Mouse (Mus musculus): ENCODE results near the gene Ramp1.

DNA sequence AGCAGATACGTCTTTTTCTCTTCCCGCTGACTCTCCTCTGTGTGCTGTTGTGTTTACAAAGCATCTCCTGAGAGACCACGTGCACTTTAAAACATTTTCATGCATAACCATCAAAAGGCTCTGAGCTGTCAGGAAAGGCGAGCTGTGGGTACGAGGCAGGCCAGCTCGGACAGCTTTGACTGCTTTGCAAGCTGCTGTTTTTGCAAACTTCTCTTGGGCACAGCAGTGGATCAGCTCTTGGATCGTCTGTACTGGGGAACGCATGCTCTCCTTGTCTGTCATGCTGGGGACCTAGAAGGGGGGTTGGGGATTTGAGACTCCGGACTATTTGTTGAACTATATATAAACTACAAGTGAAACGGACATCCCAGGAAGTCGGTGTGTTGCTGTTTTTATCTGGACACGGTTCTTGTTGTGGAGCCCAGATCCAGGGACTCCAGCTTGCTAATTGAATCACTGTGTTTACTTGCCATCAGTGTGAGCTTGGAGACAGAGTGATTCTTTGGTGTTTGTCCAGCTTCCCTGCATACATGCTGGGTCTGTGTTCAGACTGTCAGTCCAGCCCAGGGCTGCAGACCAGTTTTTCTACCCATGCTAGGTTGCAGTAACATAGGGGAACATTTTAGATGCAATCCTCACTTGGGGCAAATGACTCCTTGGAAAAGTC lies 2.3 kb downstream of the Ramp1 start:
- TF ChIP-seq MAX (IDR thresholded peaks at IDR 0.05; ENCODE audit: low read depth), result no peak
- no peak for TF ChIP-seq POLR2AphosphoS2 (IDR thresholded peaks at IDR 0.05; ENCODE audit: insufficient read length, low read depth)
